Mouse (Mus musculus) bone marrow macrophage, adult 2 months (primary cell): ENCODE results near the gene Zkscan6. TPM values are rescaled to one million over a fixed set of nuclear protein-coding genes. Genes with fewer than 3 reads are reported as not detected.

Experiments
- H3K27ac ChIP-seq: 2 replicates; pipeline ENCODE4 v1.5.1; 2012; ENCODE audit warnings: low read depth, low read length; ENCODE audit not compliant: insufficient read depth
- H3K4me1 ChIP-seq: 2 replicates; pipeline ENCODE4 v1.6.1; 2012; ENCODE audit warnings: low read length; ENCODE audit not compliant: control insufficient read depth, insufficient read depth
- H3K4me3 ChIP-seq: 2 replicates; pipeline ENCODE4 v1.5.1; 2012; ENCODE audit warnings: mild to moderate bottlenecking, low read length, moderate library complexity; ENCODE audit not compliant: insufficient read depth
- CTCF ChIP-seq: IDR thresholded peaks from 2 replicates; pipeline ENCODE4 v1.5.1; 2012; ENCODE audit warnings: low read depth, mild to moderate bottlenecking, low read length, moderate library complexity
- POLR2A ChIP-seq: IDR thresholded peaks from 2 replicates; pipeline ENCODE4 v1.6.1; 2012; ENCODE audit warnings: mild to moderate bottlenecking, low read depth, low read length, borderline replicate concordance
- polyA plus RNA-seq: library from polyadenylated mRNA; stranded (reverse); fragments of >200 nt; gene quantifications from 2 replicates; pipeline ENCODE4 v1.2.4, GENCODE M21; 2012; ENCODE audit not compliant: missing spikeins, insufficient read depth, insufficient read length

The Zkscan6 gene
- 8.5 and 9.2 TPM in 2 replicates for polyA plus RNA-seq

DNA sequence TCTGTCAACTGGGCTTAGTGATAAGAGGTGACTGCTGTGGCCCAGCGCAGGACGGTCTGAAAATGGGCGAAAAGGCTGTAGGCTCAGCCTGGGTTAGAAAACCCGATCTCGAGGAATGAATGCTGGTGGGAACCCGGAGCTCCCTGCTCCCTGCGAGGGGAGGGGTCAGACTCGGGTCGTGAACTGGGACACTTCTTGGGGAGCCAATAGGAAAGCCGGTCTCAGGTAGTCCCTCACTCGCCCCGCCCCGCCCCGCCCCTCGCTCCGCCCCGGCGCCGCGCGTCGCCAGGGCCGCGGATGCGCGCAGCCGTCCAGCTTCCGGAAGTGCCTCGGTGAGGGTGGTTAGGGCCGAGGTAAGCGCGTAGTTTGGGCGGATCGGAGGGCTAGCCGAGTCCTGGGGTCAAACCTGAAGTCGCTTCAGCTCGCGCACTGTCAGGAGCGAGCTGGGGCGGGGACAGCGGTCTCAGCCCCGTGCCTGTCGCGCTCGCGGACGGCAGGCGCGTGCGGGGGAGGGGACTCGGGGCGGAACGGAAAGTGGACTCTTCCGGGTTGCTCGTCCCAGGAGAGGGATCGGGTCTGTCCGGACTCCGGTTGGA is at the start of gene Zkscan6:
Gene Zkscan6 (plus strand): TSS at position 267 of the 596 bp plus-strand sequence.
- Histone ChIP-seq H3K4me1 (peaks cover 5% of the 10 kb centered on the region; the same call in 1 of the 2 replicates), H3K27ac (peak within 1 kb of the TSS; percentile 96), H3K4me3 (peak within 1 kb of the TSS; percentile 96)
- TF ChIP-seq POLR2A (no peak), CTCF (no peak)

DNA sequence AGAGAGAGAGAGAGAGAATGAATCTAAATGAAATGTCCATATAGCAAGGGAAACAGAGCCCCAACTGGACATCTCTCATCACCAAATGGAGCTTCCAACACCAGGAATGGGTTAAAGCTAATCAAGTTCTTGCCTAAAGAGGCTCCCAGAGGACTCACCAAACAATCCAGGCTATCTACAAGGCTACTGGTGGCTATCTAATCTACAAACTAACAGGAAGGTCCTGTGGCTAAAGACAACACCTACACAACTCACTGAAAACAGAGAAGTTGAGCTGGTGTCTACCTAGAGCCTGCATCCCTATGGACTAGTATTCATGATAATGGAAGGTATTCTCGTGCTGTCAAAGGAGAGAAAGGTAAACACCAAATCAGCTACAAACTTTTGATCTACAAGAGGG is 47.6 kb upstream of the Zkscan6 start:
- Histone ChIP-seq H3K27ac (no peak overlapping the region), H3K4me1 (peaks cover 6% of the 10 kb centered on the region), H3K4me3 (no peak overlapping the region)
- TF ChIP-seq POLR2A (no peak), CTCF (no peak)

DNA sequence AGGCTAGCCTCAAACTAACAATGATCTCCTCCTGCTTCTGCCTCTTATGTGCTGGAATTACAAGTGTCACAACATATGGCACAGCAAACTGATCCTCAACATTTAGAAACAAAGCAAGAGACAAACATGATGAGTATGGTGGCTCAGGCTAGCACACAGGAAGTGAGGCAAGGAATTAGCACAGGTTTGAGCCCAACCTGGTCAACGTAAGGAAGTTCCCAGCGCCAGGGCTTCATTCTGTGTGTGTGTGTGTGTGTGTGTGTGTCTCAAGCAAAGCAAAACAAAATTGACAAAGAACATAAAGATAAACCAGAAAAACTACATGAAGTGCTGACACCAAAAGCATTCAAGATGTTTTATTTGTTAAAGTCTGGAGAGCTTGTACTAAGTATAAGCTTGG is 46.1 kb upstream of the Zkscan6 start:
- Histone ChIP-seq H3K4me3 (no peak overlapping the region), H3K4me1 (peaks cover 6% of the 10 kb centered on the region), H3K27ac (no peak overlapping the region)
- TF ChIP-seq POLR2A (no peak), CTCF (no peak)

DNA sequence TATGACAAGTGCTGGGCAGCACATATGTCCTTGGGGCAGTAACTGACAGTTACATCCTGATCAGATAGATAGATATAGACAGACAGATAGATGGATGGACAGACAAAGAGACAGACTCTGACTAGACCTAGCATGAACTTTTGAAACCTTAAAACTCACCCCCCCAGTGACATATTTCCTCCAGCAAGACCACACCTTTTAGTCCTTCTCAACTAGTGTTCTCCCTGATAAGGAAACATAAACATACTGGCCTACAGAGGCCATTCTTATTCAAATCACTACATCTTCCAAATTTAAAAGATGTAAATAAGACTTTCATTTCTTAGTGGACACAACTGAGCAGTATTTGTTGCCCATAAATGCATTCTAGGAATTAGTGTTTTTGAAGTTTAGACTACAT is 38.5 kb upstream of the Zkscan6 start:
- H3K4me3 ChIP-seq: no peak overlapping the region
- H3K4me1 ChIP-seq: no peaks in the 10 kb centered on the region

DNA sequence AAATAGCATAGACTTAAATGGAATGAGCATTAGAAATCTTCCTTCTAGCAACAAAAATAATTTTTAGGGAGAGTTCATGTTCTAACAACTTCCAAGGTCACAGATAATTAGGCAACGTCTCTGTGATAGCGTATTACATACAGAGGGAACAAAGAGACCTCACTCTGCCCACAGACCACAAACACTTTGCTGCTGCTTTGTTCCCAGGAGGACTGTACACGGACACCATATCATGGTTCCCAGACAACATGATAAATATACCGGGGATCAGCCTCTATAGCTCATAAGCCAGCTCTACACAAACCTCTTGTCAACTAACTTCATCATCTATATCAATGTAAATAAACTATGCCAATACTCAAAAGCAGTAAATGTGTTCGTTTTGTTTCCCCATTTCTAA is 37.0 kb upstream of the Zkscan6 start:
- no peak overlapping the region for H3K27ac ChIP-seq
- no peaks in the 10 kb centered on the region for H3K4me1 ChIP-seq
- no peak for TF ChIP-seq CTCF
- no peak for TF ChIP-seq POLR2A
- H3K4me3 ChIP-seq: no peak overlapping the region

More for the DNA sequence above, 38.5 kb upstream of the Zkscan6 start:
- H3K27ac ChIP-seq: no peak overlapping the region
- TF ChIP-seq POLR2A: no peak
- no peak for TF ChIP-seq CTCF

DNA sequence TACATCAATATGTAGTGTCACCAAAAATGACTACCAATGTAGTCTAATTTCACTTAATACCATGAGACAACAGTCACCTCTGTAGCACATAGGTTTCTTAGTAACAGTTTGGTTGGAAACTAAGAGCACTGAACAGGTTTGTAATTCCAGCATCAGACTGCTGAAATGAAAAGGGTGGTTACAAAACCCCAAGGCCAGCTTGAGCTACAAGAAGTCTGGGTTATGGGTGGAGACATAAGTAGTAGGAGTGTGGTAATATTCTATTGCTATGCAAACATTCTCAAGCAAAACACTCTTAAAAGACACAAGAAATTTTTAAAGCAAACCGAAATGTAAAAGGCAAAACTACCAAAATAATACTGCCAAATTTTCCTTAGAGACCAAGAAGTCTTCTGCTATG is 35.4 kb upstream of the Zkscan6 start:
- TF ChIP-seq CTCF: no peak
- no peak for TF ChIP-seq POLR2A
- Histone ChIP-seq H3K27ac (no peak overlapping the region), H3K4me3 (no peak overlapping the region), H3K4me1 (no peaks in the 10 kb centered on the region)

DNA sequence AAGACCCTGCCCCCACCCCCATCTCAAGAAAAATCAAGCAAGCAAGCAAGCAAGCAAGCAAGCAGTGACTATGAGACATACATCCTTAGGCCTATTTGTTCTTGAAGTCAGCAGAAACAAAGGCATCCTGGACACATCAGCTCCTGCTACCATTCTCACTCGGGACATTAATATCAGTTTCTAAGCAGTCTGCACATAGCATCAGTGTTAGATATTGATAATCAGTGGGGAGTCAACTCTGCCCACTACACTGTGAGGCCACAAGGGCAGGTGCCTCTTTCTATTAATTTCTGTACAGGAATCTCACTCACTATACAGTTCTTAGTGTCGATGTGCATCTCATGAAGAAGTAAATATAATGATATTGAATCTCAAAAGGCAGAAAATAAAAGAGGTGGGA is 33.4 kb upstream of the Zkscan6 start:
- Histone ChIP-seq H3K4me3 (no peak overlapping the region), H3K4me1 (peaks cover 15% of the 10 kb centered on the region), H3K27ac (no peak overlapping the region)
- TF ChIP-seq POLR2A (no peak), CTCF (no peak)

DNA sequence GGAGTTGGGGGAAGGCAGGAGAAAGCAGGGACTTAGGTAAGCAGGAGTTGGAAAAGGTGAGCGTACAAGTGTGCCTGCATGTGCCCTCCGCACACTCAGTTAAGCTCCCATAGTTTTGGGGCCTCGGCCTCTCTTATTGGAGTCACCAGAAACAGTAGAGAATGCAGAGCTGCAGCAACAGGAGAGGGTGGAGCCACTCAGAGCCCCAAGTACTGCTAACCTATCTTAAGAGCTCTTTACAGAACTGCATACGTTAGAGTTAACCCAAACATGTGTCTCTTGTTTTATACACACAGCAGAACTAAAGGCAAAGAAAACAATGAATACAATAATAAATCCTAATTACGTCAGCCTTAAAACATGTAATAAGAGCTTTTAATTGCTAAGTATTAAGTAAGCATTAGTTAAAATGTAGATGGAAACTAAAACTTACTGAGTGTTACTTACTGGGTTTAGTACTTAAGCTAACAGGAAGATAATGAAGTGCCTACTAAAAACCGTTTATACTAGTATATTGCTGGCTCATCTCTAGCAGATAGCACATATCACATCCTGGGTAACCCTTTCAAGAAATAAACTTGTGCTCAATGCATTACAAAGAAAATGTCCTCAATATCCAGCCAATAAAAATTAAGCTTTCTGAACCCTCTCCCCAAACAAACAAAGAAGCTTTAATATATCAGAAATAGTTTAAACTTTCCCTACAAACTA is 32.9 kb upstream of the Zkscan6 start:
- Histone ChIP-seq H3K4me1 (peaks cover 19% of the 10 kb centered on the region), H3K4me3 (no peak overlapping the region), H3K27ac (no peak overlapping the region)
- TF ChIP-seq CTCF (no peak), POLR2A (no peak)

DNA sequence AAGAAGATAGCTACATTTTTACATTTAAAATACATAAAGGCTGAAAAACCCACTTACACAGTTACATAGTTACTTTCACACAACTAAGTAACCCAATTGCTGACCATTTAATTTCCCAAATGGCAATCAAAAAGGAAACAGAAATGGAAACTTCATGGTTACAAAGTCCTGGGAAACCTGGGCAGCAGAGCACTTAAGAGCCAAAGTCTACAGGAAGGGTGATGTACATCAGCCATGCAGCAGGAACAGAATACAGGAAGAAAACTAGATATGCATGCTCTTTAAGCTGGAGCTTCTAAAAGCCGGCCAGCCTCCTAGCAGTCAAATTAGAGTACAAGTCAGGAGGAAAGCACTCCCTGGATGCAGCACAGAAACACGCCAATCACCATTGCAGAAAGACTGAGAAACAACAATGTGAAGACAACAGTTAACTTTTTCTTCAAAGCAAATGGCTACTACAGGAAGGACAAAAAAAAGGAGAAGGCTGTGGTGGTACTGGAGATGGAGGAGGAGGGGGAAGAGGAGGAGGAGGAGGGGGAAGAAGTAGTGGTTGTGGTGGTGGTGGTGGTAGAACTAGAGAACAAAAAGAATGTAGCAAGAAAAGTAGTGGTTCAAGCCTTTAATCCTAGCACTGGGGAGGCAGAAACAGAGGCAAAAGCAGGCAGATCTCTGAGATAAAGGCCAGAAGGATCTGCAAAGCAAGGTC is 29.9 kb upstream of the Zkscan6 start:
- Histone ChIP-seq H3K4me3 (no peak overlapping the region), H3K4me1 (peaks cover 30% of the 10 kb centered on the region), H3K27ac (no peak overlapping the region)
- TF ChIP-seq CTCF (no peak), POLR2A (no peak)

DNA sequence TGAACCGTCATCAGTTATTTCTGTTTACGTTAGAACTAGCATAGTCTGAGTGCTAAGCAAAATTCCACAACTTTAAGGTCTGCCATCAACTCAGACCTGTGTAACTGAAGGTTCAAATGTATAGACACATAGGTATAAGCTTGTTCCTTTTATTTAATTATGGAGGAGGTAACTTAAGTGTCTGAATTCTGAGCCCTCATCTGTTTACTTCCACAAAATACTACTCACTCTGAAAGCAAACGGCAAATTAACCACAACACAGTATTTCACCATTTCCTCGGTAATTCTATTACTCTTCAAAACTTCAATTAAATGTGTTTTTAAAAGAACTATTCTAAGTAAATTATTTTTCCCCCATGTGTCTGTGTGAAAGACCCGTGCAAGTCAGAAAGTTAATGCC is 29.2 kb upstream of the Zkscan6 start:
- Histone ChIP-seq H3K4me3 (no peak overlapping the region), H3K27ac (no peak overlapping the region), H3K4me1 (peaks cover 33% of the 10 kb centered on the region)
- no peak for TF ChIP-seq POLR2A
- no peak for TF ChIP-seq CTCF
